Mouse (Mus musculus): ENCODE data around the gene Bcdin3d.

- TF ChIP-seq CTCF (IDR thresholded peaks at IDR 0.05; ENCODE audit: borderline replicate concordance, extremely low read depth, insufficient read depth, insufficient read length): no peak
- no peak for TF ChIP-seq POLR2A (IDR thresholded peaks at IDR 0.05; ENCODE audit: borderline replicate concordance, extremely low read depth, insufficient read depth, insufficient read length, poor library complexity, severe bottlenecking)
Observed at GRCm38 (mm10) chr15:99449131-99449750, 25.3 kb downstream of the Bcdin3d start.

All from brain, embryonic 14.5 days (tissue).